18 mouse cellular contexts compared by ENCODE assay signal in the genomic region with DNA sequence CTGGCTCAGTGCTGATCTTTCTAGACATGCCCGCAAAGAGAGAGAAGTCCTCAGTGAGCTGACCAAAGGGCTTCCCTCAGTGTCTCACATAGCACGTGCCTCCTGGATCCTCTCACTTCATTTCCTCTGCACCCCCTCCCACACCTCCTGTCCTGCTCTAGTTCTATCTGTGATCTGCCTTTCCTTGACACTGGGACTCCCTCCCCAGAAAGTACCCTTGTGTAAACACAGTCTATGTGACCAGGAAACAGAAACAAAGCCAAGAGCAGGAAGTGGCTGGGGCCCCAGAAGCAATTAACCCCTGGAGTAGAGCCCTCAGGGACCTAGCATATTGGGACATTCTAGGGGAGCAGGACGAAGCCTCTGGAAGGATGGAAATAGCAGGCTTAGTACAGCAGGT. TPM values are rescaled to one million over a fixed set of nuclear protein-coding genes. Genes with fewer than 3 reads are reported as not detected.
DNase-seq lines count a peak whose midpoint lies in the region; ATAC-seq lines count a peak whose summit lies in the region.
"Had no signal": no experiment of that assay in that cellular context is flagged by ENCODE, and none has a peak within 500 bp of the region (broad histone marks: within the 10 kb centered on the region; RNA-seq: fewer than 3 reads in every experiment).

No protein-coding gene starts in this region.

- peaks cover 5% of the 10 kb centered on the region; the same call in 1 of the 2 replicates for H3K27me3 ChIP-seq in heart, embryonic 12.5 days (replicated peaks)
- no peaks in the 10 kb centered on the region for H3K27me3 ChIP-seq in midbrain, embryonic 11.5 days (ENCODE audit: control insufficient read depth, insufficient read depth, low read length)
- no peaks in the 10 kb centered on the region for H3K27me3 ChIP-seq in midbrain, embryonic 15.5 days (replicated peaks)
- H3K27me3 ChIP-seq in intestine, embryonic 16.5 days (replicated peaks; ENCODE audit: control insufficient read depth, insufficient read depth, low read length), result no peaks in the 10 kb centered on the region
- H3K27me3 ChIP-seq: embryonic facial prominence, embryonic 15.5 days; forebrain, embryonic 13.5 days; hindbrain, embryonic 15.5 days; limb, embryonic 13.5 days; midbrain, embryonic 12.5 days had no signal

- H3K9me3 ChIP-seq in heart, embryonic 12.5 days (replicated peaks), result no peaks in the 10 kb centered on the region
- no peaks in the 10 kb centered on the region for H3K9me3 ChIP-seq in midbrain, embryonic 11.5 days (ENCODE audit: control insufficient read depth, low read length)
- no peaks in the 10 kb centered on the region for H3K9me3 ChIP-seq in midbrain, embryonic 15.5 days
- H3K9me3 ChIP-seq in intestine, embryonic 16.5 days (ENCODE audit: control insufficient read depth, low read length), result no peaks in the 10 kb centered on the region
- H3K9me3 ChIP-seq: embryonic facial prominence, embryonic 15.5 days; forebrain, embryonic 13.5 days; hindbrain, embryonic 15.5 days; limb, embryonic 13.5 days; midbrain, embryonic 12.5 days; neural tube, embryonic 12.5 days had no signal

- H3K4me1 ChIP-seq in heart, embryonic 12.5 days (replicated peaks), result peaks cover 10% of the 10 kb centered on the region; the same call in 1 of the 2 replicates
- no peaks in the 10 kb centered on the region for H3K4me1 ChIP-seq in midbrain, embryonic 11.5 days (ENCODE audit: control insufficient read depth, insufficient read depth, low read length)
- no peaks in the 10 kb centered on the region for H3K4me1 ChIP-seq in midbrain, embryonic 15.5 days
- peaks cover 9% of the 10 kb centered on the region for H3K4me1 ChIP-seq in intestine, embryonic 16.5 days (ENCODE audit: control insufficient read depth, insufficient read depth, low read length)
- H3K4me1 ChIP-seq: embryonic facial prominence, embryonic 15.5 days; forebrain, embryonic 13.5 days; hindbrain, embryonic 15.5 days; limb, embryonic 13.5 days; midbrain, embryonic 12.5 days; neural tube, embryonic 12.5 days had no signal

- no peak overlapping the region for H3K4me3 ChIP-seq in heart, embryonic 12.5 days
- H3K4me3 ChIP-seq in midbrain, embryonic 11.5 days (ENCODE audit: low read depth, low read length), result no peak overlapping the region
- no peak overlapping the region for H3K4me3 ChIP-seq in midbrain, embryonic 15.5 days
- no peak overlapping the region for H3K4me3 ChIP-seq in intestine, embryonic 16.5 days (ENCODE audit: low read length)
- H3K4me3 ChIP-seq: embryonic facial prominence, embryonic 15.5 days; forebrain, embryonic 13.5 days; hindbrain, embryonic 15.5 days; limb, embryonic 13.5 days; midbrain, embryonic 12.5 days; neural tube, embryonic 12.5 days had no signal

- no peak overlapping the region for H3K27ac ChIP-seq in heart, embryonic 12.5 days (ENCODE audit: poor library complexity, severe bottlenecking)
- no peak overlapping the region for H3K27ac ChIP-seq in midbrain, embryonic 11.5 days (ENCODE audit: low read depth, low read length)
- no peak overlapping the region for H3K27ac ChIP-seq in midbrain, embryonic 15.5 days
- H3K27ac ChIP-seq in intestine, embryonic 16.5 days (ENCODE audit: low read length), result no peak overlapping the region
- H3K27ac ChIP-seq: embryonic facial prominence, embryonic 15.5 days; forebrain, embryonic 13.5 days; hindbrain, embryonic 15.5 days; kidney, postnatal 0 days; limb, embryonic 13.5 days; midbrain, embryonic 12.5 days; neural tube, embryonic 12.5 days had no signal

- no peak overlapping the region for H3K9ac ChIP-seq in heart, embryonic 12.5 days
- H3K9ac ChIP-seq in midbrain, embryonic 11.5 days (ENCODE audit: low read length), result no peak overlapping the region
- no peak overlapping the region for H3K9ac ChIP-seq in midbrain, embryonic 15.5 days
- H3K9ac ChIP-seq in intestine, embryonic 16.5 days (ENCODE audit: low read depth, low read length), result no peak overlapping the region
- H3K9ac ChIP-seq: embryonic facial prominence, embryonic 15.5 days; forebrain, embryonic 13.5 days; hindbrain, embryonic 15.5 days; limb, embryonic 13.5 days; midbrain, embryonic 12.5 days; neural tube, embryonic 12.5 days had no signal

- 0 out of 2 replicates have a peak, but pooled peaks have one; percentile 20 for ATAC-seq in heart, embryonic 12.5 days (ENCODE audit: insufficient number of reproducible peaks, low FRiP score)
- no peak for ATAC-seq in midbrain, embryonic 11.5 days (ENCODE audit: low FRiP score)
- ATAC-seq in midbrain, embryonic 15.5 days (replicated peaks), result no peak
- peak; percentile 63 for ATAC-seq in intestine, embryonic 16.5 days
- ATAC-seq in megakaryocyte progenitor cell, adult 5-6 weeks (replicated peaks; ENCODE audit: poor library complexity), result peak; percentile 45
- ATAC-seq: forebrain, embryonic 13.5 days had no signal

- no peaks in the 10 kb centered on the region for H3K36me3 ChIP-seq in heart, embryonic 12.5 days
- H3K36me3 ChIP-seq in midbrain, embryonic 11.5 days (ENCODE audit: control insufficient read depth, insufficient read depth, low read length), result no peaks in the 10 kb centered on the region
- no peaks in the 10 kb centered on the region for H3K36me3 ChIP-seq in midbrain, embryonic 15.5 days (replicated peaks)
- H3K36me3 ChIP-seq in intestine, embryonic 16.5 days (ENCODE audit: control insufficient read depth, insufficient read depth, low read length), result no peaks in the 10 kb centered on the region
- H3K36me3 ChIP-seq: embryonic facial prominence, embryonic 15.5 days; hindbrain, embryonic 15.5 days; limb, embryonic 13.5 days; midbrain, embryonic 12.5 days; neural tube, embryonic 12.5 days had no signal

- intact Hi-C loops in heart, postnatal 25 days (cut with DNase I), result loop anchor here (5.0 kb wide), 1 partner anchor 94 kb away; no protein-coding TSS in a partner anchor

- H3K4me2 ChIP-seq in heart, embryonic 12.5 days, result no peak overlapping the region
- H3K4me2 ChIP-seq in midbrain, embryonic 11.5 days, result no peak overlapping the region
- no peak overlapping the region for H3K4me2 ChIP-seq in midbrain, embryonic 15.5 days
- H3K4me2 ChIP-seq in intestine, embryonic 16.5 days (ENCODE audit: low read depth, low read length), result no peak overlapping the region
- H3K4me2 ChIP-seq: embryonic facial prominence, embryonic 15.5 days; forebrain, embryonic 13.5 days; hindbrain, embryonic 15.5 days; limb, embryonic 13.5 days; midbrain, embryonic 12.5 days; neural tube, embryonic 12.5 days had no signal

- DNase-seq in heart, postnatal 25 days (ENCODE audit: low spot score), result no peak
- DNase-seq in midbrain, embryonic 11.5 days (ENCODE audit: low spot score, missing footprints), result peak; percentile 69
- no peak for DNase-seq in gastrocnemius, postnatal 25 days
- no peak for DNase-seq in testis, postnatal 10 days (ENCODE audit: low spot score)
- DNase-seq: gastrocnemius, postnatal 36 days; spleen, adult 18-20 months; thymus, adult 18-20 months had no signal

- 33% methylated on average over 3 of the region's 3 CpGs for WGBS in heart, embryonic 12.5 days
- WGBS in midbrain, embryonic 11.5 days, result 66% methylated on average over 3 of the region's 3 CpGs
- WGBS in midbrain, embryonic 15.5 days, result 60% methylated on average over 3 of the region's 3 CpGs
- 18% methylated on average over 3 of the region's 3 CpGs for WGBS in intestine, embryonic 16.5 days

RNA-seq across cellular contexts. Expression of gene Abtb1, which starts 20.9 kb away (rescaled TPM):
- 22.0 and 24.2 TPM in 2 replicates for polyA plus RNA-seq in heart, embryonic 12.5 days (2016; fragmentation: Nextera tagmentation; extraction: Ambion mirVana)
- total RNA-seq in heart, postnatal 25 days (2021), result 10 to 100 TPM; 21.9 to 23.3 TPM
- polyA plus RNA-seq in midbrain, embryonic 11.5 days (2014; fragmentation: Nextera tagmentation; extraction: Ambion mirVana), result 15.4 and 17.4 TPM in 2 replicates
- polyA plus RNA-seq in midbrain, embryonic 15.5 days (2015; fragmentation: Nextera tagmentation; extraction: Ambion mirVana), result 40.4 and 42.5 TPM in 2 replicates
- 26.6 and 29.2 TPM in 2 replicates for polyA plus RNA-seq in intestine, embryonic 16.5 days (2015; fragmentation: Nextera tagmentation; extraction: Ambion mirVana)
- 7.8 and 9.5 TPM in 2 replicates for total RNA-seq in megakaryocyte progenitor cell, adult 5-6 weeks (2015)
- 40.1 and 40.7 TPM in 2 replicates for total RNA-seq in megakaryocyte progenitor cell, adult 5-6 weeks (2017)
- total RNA-seq in gastrocnemius, postnatal 25 days (2021), result 10 to 100 TPM; 14.4 to 17.3 TPM

RNA-seq across cellular contexts. Expression of gene Podxl2, which starts 54.0 kb away (rescaled TPM):
- polyA plus RNA-seq in heart, embryonic 12.5 days (2016; fragmentation: Nextera tagmentation; extraction: Ambion mirVana), result 44.0 and 50.8 TPM in 2 replicates
- 10 to 100 TPM; 16.5 to 16.8 TPM for total RNA-seq in heart, postnatal 25 days (2021)
- 118 and 119 TPM in 2 replicates for polyA plus RNA-seq in midbrain, embryonic 11.5 days (2014; fragmentation: Nextera tagmentation; extraction: Ambion mirVana)
- 697 and 723 TPM in 2 replicates for polyA plus RNA-seq in midbrain, embryonic 15.5 days (2015; fragmentation: Nextera tagmentation; extraction: Ambion mirVana)
- 32.0 and 35.6 TPM in 2 replicates for polyA plus RNA-seq in intestine, embryonic 16.5 days (2015; fragmentation: Nextera tagmentation; extraction: Ambion mirVana)
- 0.15 TPM in 1 of 2 replicates, not detected in the other for total RNA-seq in megakaryocyte progenitor cell, adult 5-6 weeks (2015)
- total RNA-seq in megakaryocyte progenitor cell, adult 5-6 weeks (2017), result 0.41 and 0.92 TPM in 2 replicates
- 10 to 100 TPM; 49.4 to 53.0 TPM for total RNA-seq in gastrocnemius, postnatal 25 days (2021)

Comparison
In these comparisons a context has a peak if more than half of its experiments do, and no peak if none do; other contexts are left out.
1. ATAC-seq: peak in heart, embryonic 12.5 days (single experiment), intestine, embryonic 16.5 days (single experiment) and megakaryocyte progenitor cell, adult 5-6 weeks (single experiment); none in midbrain, embryonic 11.5 days (single experiment) and midbrain, embryonic 15.5 days (single experiment).